Mouse (Mus musculus) stomach, postnatal 0 days (tissue): ENCODE measurements at regions not wholly inside any gene's neighbourhood (a gene's known extent, or its start where the extent isn't known, plus 50 kb on each side); places are given as distances from the start of the nearest gene placed in this dataset.

ENCODE experiments used
- CTCF ChIP-seq: IDR thresholded peaks from 2 replicates; pipeline ENCODE4 v1.5.1; 2016; ENCODE audit warnings: antibody characterized with exemption, low read depth, mild to moderate bottlenecking, moderate library complexity
- EP300 ChIP-seq: optimal IDR thresholded peaks from 2 replicates; pipeline ENCODE3; 2016; ENCODE audit warnings: antibody characterized with exemption

GRCm38 (mm10) chr1:119254928-119255327 lies 167.1 kb downstream of the Inhbb start:
- TF ChIP-seq CTCF (no peak), EP300 (no peak)
